Mouse (Mus musculus): Measurements from ENCODE around the gene Itpr1.

Gene Itpr1

GRCm38 (mm10) chr6:108503651-108504050, 290.8 kb downstream of the Itpr1 start:
- in situ Hi-C loops (cut with MboI; ENCODE audit: low sequenced_read_pairs), result no loop called here

DNA sequence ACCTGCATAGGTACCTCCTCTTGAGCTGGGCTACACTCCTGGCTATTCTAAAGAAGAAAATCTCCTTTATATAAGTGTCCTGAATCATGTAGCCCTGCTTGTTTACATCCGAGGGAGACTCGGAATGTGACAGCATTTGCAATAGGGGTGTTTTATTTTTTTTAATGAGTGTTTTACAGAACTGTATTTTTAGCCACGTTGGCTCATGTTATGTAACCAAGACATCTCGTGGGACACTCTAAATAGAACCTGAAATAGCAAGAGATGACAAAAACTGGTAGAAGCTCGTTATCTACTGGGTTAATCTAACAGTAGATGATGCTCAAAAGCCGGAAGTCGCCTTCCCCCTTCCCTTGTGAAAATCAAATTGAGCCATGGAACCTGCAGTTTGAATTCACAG, 291.8 kb downstream of the Itpr1 start:
- in situ Hi-C loops (cut with MboI; ENCODE audit: low sequenced_read_pairs), result no loop called here

GRCm38 (mm10) chr6:108506161-108506560, 293.3 kb downstream of the Itpr1 start:
- in situ Hi-C loops (cut with MboI; ENCODE audit: low sequenced_read_pairs), result no loop called here

- in situ Hi-C loops (cut with MboI; ENCODE audit: low sequenced_read_pairs), result no loop called here
Observed at GRCm38 (mm10) chr6:108507337-108507736, 294.4 kb downstream of the Itpr1 start.

GRCm38 (mm10) chr6:108509320-108509719, 296.4 kb downstream of the Itpr1 start:
- in situ Hi-C loops (cut with MboI; ENCODE audit: low sequenced_read_pairs), result no loop called here

DNA sequence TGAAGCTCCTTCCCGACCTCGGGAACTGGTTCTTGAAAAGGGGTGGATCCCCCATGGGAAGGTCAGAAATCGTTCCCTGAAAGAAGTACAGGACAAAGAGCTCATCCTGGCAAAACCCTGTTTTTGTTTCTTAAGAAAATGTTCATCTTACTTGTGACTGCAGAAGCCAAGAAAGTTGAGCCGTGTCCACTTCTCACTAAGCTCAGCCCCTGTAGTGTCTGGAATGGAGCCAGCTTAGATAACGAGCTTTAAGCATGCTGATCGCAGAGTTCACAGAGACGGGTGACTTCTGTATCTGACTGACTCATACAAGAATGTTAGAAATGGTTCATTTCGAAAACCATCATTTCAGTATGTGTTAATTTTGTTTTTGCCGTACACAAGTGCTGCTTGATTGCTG, 297.2 kb downstream of the Itpr1 start:
- in situ Hi-C loops (cut with MboI; ENCODE audit: low sequenced_read_pairs), result no loop called here

DNA sequence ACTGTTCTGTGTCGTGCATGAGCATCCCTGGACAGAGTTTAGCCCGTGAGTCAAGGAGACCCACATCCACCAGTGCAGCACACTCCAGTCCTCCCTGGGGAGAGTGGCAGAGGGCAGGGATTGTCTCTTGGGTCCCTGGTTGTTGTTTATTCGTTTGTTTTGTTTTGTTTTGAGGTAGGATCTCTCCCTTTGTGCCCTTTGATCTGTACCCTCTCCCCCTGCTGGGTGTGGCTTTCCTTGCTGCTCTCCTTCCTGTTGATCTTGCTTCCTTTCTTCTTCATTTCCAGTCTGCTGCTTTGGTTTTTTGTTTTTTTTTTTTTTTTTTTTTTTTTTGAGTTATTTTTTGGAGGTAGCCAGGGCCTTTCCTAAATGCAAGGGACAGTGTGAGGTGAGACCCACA, 299.2 kb downstream of the Itpr1 start:
- in situ Hi-C loops (cut with MboI; ENCODE audit: low sequenced_read_pairs), result no loop called here

DNA sequence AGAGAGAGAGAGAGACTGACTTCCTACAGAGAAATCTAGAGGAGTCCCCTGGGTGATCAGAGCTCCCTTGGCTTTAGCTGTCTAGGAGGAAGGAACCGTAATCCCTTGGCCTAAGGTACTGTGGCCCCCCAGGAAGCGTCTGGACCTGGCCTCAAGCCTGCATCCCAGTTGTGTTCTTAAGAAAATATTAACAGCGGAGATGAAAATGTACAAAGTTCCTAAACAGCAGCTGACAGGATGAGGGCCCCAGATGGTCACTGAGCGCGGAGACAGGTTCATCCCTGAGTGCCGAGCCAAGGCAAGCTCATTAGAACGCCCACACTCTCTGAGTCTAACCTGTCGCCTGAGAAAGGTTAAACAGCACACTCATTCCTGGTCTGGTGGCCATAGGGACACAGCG, 300.1 kb downstream of the Itpr1 start:
- in situ Hi-C loops (cut with MboI; ENCODE audit: low sequenced_read_pairs), result no loop called here

- in situ Hi-C loops (cut with MboI; ENCODE audit: low sequenced_read_pairs), result no loop called here
Observed at GRCm38 (mm10) chr6:108516248-108516647, 303.4 kb downstream of the Itpr1 start.

DNA sequence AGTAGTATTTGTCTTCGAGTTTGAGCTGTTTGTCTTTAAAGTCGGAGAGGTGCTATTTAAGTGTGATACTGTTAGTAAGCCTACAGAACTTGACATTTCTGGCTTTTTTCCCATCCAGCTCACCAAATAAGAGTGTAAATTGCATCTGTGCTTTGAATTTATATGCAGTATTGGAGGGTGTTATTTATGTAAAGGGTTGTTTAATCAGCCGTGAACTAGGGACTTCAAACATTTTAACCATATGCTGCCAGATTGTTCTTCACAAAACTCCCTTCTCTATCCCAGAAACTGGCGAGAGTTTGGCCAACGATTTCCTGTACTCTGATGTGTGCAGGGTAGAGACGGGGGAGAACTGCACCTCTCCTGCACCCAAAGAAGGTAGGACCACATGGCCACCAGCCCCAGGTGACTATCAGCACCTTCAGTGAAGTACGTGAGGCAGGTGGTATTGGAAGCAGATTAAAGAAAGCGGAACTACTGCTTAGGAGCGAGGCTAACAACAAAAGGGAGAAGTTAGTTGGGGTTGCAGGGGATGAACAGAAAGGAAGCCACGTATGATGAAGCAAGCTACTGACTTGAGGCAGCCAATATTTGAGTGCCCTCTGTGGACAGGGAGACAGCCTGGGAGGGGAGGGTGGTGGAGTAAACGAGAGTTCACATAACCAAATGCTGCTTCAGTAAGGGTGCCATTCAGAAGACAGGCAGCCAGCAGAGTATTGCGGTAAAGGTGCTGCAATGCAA, 304.5 kb downstream of the Itpr1 start:
- in situ Hi-C loops (cut with MboI; ENCODE audit: low sequenced_read_pairs), result no loop called here

DNA sequence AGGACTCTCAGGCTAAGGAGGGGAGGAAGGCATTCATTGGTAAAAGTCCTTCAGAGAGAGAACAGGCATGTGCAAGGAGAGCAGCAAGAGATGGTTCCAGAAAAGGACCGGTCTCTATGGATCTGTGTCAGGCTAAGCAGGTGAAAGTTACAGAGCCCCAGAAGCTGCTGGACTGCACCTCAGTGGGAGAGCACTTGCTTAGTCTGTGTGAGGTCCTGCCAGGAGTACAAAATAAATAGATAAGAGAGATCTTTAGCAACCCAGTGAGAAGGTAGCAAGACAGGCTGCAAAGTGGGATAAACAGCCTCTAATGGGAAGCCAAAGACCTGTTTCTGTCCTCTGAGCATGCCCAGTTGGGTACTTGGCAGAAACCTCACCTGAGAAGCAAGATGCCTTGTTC, 305.1 kb downstream of the Itpr1 start:
- in situ Hi-C loops (cut with MboI; ENCODE audit: low sequenced_read_pairs), result no loop called here

DNA sequence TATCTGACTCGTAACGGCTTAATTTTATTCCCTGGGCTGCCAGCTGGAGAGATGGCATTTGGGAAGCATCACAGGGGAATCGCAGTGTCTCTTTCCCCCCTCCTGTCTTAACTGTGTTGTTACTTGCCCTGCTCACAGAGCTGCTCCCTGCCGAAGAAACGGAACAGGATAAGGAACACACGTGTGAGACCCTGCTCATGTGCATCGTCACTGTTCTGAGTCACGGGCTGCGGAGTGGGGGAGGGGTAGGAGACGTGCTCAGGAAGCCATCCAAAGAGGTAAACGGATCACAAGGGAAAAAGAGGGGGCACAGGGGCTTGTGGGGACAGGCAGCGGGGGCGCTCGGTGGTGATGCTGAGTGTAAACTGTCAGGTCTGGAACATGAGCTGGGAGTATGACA, 305.7 kb downstream of the Itpr1 start:
- in situ Hi-C loops (cut with MboI; ENCODE audit: low sequenced_read_pairs), result no loop called here

DNA sequence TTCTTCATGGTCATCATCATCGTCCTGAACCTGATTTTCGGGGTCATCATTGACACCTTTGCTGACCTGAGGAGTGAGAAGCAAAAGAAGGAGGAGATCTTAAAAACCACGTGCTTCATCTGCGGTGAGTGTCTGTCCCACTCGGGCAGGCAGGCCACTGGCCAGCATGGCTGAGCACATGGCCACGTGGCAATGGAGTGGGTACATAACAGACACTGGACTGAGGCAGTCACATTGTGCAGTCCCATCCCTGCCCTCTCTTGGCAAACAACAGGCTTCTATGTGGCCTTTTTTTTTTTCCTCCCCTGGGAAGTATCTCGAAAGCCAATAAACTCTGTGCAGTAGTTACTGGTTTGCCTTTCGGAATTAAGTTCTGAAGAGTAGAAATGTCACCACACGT, 306.4 kb downstream of the Itpr1 start:
- in situ Hi-C loops (cut with MboI; ENCODE audit: low sequenced_read_pairs), result no loop called here

GRCm38 (mm10) chr6:108523956-108524616, 311.2 kb downstream of the Itpr1 start:
- in situ Hi-C loops (cut with MboI; ENCODE audit: low sequenced_read_pairs), result no loop called here

GRCm38 (mm10) chr6:108524617-108525010, 311.7 kb downstream of the Itpr1 start:
- in situ Hi-C loops (cut with MboI; ENCODE audit: low sequenced_read_pairs), result no loop called here

- in situ Hi-C loops (cut with MboI; ENCODE audit: low sequenced_read_pairs), result no loop called here
Observed at GRCm38 (mm10) chr6:108527560-108527959, 314.7 kb downstream of the Itpr1 start.

- in situ Hi-C loops (cut with MboI; ENCODE audit: low sequenced_read_pairs), result no loop called here
Observed at GRCm38 (mm10) chr6:108527993-108528392, 315.1 kb downstream of the Itpr1 start.

DNA sequence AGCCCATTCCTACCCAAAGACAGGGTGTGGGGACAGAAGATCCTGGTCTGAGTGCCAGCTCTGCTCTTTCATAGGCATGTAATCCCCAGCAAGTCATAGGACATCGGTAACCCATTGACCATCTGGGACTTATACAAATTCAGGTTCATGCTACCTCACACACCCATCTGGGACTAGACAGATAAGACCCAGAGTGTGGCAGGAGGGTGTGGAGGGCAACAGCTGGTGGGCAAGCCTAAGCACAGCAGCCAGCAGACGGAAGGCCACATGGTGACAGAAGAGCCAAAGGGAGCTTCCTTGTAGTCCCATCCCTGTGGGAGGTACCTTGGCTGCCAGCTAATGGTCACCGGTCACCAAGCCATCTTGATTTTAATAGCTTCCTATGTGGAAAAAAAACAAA, 316.3 kb downstream of the Itpr1 start:
- in situ Hi-C loops (cut with MboI; ENCODE audit: low sequenced_read_pairs), result no loop called here

DNA sequence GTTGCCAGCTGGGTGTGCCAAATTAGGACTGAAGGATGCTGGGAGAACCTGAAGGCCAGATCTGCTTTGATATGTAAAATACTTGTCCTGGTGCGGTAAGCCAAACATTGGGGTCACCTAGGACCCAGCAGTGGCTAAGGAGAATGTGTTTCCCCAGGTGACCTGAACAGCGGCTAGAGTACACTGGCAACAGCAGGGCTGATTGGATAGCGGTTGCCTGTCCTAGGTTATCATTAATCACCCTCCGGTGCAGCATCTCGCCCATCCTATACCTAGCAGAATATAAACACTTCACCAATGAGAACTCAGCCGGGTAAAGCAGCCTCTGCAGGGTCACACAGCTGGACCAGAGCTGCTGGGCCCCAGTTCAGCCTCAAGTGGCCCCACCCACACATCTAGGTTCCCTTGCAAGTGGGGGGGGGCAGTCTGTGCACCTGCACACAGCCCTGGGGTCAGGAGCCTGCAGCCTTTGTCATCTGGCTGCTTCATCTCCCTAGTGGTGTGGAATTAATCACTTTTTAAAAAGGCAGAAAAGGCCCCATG, 318.0 kb downstream of the Itpr1 start:
- in situ Hi-C loops (cut with MboI; ENCODE audit: low sequenced_read_pairs), result no loop called here

GRCm38 (mm10) chr6:108531324-108532311, 318.7 kb downstream of the Itpr1 start:
- in situ Hi-C loops (cut with MboI; ENCODE audit: low sequenced_read_pairs), result no loop called here

GRCm38 (mm10) chr6:108532486-108533179, 319.7 kb downstream of the Itpr1 start:
- in situ Hi-C loops (cut with MboI; ENCODE audit: low sequenced_read_pairs), result no loop called here

All from CH12F3 (cell line).